ENCODE assay signal across 15 mouse cellular contexts in genomic region chr11:34284124-34284808, GRCm38 (mm10). TPM values are rescaled to one million over a fixed set of nuclear protein-coding genes. Genes with fewer than 3 reads are reported as not detected.
DNase-seq lines count a peak whose midpoint lies in the region; ATAC-seq lines count a peak whose summit lies in the region.
"Had no signal": no experiment of that assay in that cellular context is flagged by ENCODE, and none has a peak within 500 bp of the region (broad histone marks: within the 10 kb centered on the region; RNA-seq: fewer than 3 reads in every experiment).

No protein-coding gene starts in this region.

- H3K36me3 ChIP-seq in forebrain, embryonic 10.5 days (replicated peaks) = no peaks in the 10 kb centered on the region
- no peaks in the 10 kb centered on the region for H3K36me3 ChIP-seq in forebrain, embryonic 13.5 days (ENCODE audit: poor library complexity, severe bottlenecking)
- no peaks in the 10 kb centered on the region for H3K36me3 ChIP-seq in hindbrain, embryonic 12.5 days
- H3K36me3 ChIP-seq: embryonic facial prominence, embryonic 13.5 days; heart, embryonic 13.5 days; limb, embryonic 13.5 days had no signal

- no peak for ATAC-seq in forebrain, embryonic 13.5 days
- 0 out of 2 replicates have a peak, but pooled peaks have one; percentile 60 for ATAC-seq in hindbrain, embryonic 12.5 days (ENCODE audit: low FRiP score)

- H3K27me3 ChIP-seq in forebrain, embryonic 10.5 days (ENCODE audit: poor library complexity, severe bottlenecking) = peaks cover 94% of the 10 kb centered on the region
- peaks cover 16% of the 10 kb centered on the region for H3K27me3 ChIP-seq in forebrain, embryonic 13.5 days
- peaks cover 20% of the 10 kb centered on the region for H3K27me3 ChIP-seq in hindbrain, embryonic 12.5 days
- H3K27me3 ChIP-seq: limb, embryonic 13.5 days had no signal

- peak; percentile 19 for DNase-seq in forebrain, embryonic 10.5 days (ENCODE audit: extremely low spot score, low spot score)
- peak; percentile 9 to 11 for DNase-seq in kidney, postnatal 4 days
- no peak for DNase-seq in kidney, adult 8-10 months
- DNase-seq in retina, embryonic 14.5 days (ENCODE audit: low spot score) = peak; percentile 26
- DNase-seq in adrenal gland, postnatal 4 days (ENCODE audit: low spot score in 2 of 2) = no peak
- no peak for DNase-seq in heart, adult 18-20 months
- DNase-seq: cerebellum, adult 8-10 months; right cerebral cortex, postnatal 4 days; thymus, adult 2 months had no signal

- H3K9me3 ChIP-seq in forebrain, embryonic 10.5 days = no peaks in the 10 kb centered on the region
- H3K9me3 ChIP-seq in forebrain, embryonic 13.5 days (replicated peaks) = no peaks in the 10 kb centered on the region
- no peaks in the 10 kb centered on the region for H3K9me3 ChIP-seq in hindbrain, embryonic 12.5 days (replicated peaks)
- H3K9me3 ChIP-seq: embryonic facial prominence, embryonic 13.5 days; heart, embryonic 13.5 days; limb, embryonic 13.5 days had no signal

- no peak overlapping the region for H3K4me3 ChIP-seq in forebrain, embryonic 10.5 days
- H3K4me3 ChIP-seq in forebrain, embryonic 13.5 days = no peak overlapping the region
- no peak overlapping the region for H3K4me3 ChIP-seq in hindbrain, embryonic 12.5 days
- H3K4me3 ChIP-seq: embryonic facial prominence, embryonic 13.5 days; heart, embryonic 13.5 days; limb, embryonic 13.5 days had no signal

- 24% methylated on average over 13 of the region's 13 CpGs for WGBS in forebrain, embryonic 10.5 days
- 15% methylated on average over 13 of the region's 13 CpGs for WGBS in forebrain, embryonic 13.5 days
- 18% methylated on average over 13 of the region's 13 CpGs for WGBS in hindbrain, embryonic 12.5 days

- H3K4me1 ChIP-seq in forebrain, embryonic 10.5 days = peaks cover 24% of the 10 kb centered on the region
- peaks cover 10% of the 10 kb centered on the region for H3K4me1 ChIP-seq in forebrain, embryonic 13.5 days
- H3K4me1 ChIP-seq in hindbrain, embryonic 12.5 days = peaks cover 7% of the 10 kb centered on the region
- H3K4me1 ChIP-seq: embryonic facial prominence, embryonic 13.5 days; heart, embryonic 13.5 days had no signal

- no peak overlapping the region for H3K9ac ChIP-seq in forebrain, embryonic 13.5 days
- H3K9ac ChIP-seq in hindbrain, embryonic 12.5 days = no peak overlapping the region; the same call in 1 of the 2 replicates
- H3K9ac ChIP-seq: embryonic facial prominence, embryonic 13.5 days; heart, embryonic 13.5 days; limb, embryonic 13.5 days had no signal

- no peak overlapping the region for H3K4me2 ChIP-seq in forebrain, embryonic 13.5 days
- H3K4me2 ChIP-seq in hindbrain, embryonic 12.5 days (replicated peaks) = no peak overlapping the region
- H3K4me2 ChIP-seq: embryonic facial prominence, embryonic 13.5 days; heart, embryonic 13.5 days; limb, embryonic 13.5 days had no signal

- H3K27ac ChIP-seq in forebrain, embryonic 10.5 days = no peak overlapping the region
- no peak overlapping the region for H3K27ac ChIP-seq in forebrain, embryonic 13.5 days
- no peak overlapping the region for H3K27ac ChIP-seq in hindbrain, embryonic 12.5 days
- H3K27ac ChIP-seq: embryonic facial prominence, embryonic 13.5 days; heart, embryonic 13.5 days; limb, embryonic 13.5 days; macrophage had no signal

RNA-seq across cellular contexts. Expression of gene Fam196b, which starts 30.4 kb away (rescaled TPM):
- 0.36 TPM in 2 replicates for polyA plus RNA-seq in forebrain, embryonic 10.5 days (2016; fragmentation: Nextera tagmentation; extraction: Ambion mirVana)
- polyA plus RNA-seq in forebrain, embryonic 13.5 days (2015; fragmentation: Nextera tagmentation; extraction: Ambion mirVana) = 1.4 and 1.5 TPM in 2 replicates
- polyA plus RNA-seq in hindbrain, embryonic 12.5 days (2016; fragmentation: Nextera tagmentation; extraction: Ambion mirVana) = 2.7 TPM in 2 replicates
- under 1 TPM; 0.11 to 0.14 TPM for total RNA-seq in adrenal gland, postnatal 4 days (2021)
- total RNA-seq in heart, adult 18-20 months (2021) = not detected
- polyA plus RNA-seq: macrophage had no signal

Comparison
In these comparisons a context has a peak if more than half of its experiments do, and no peak if none do; other contexts are left out.
1. DNase-seq: peak in forebrain, embryonic 10.5 days (single experiment), kidney, postnatal 4 days (2 of 2) and retina, embryonic 14.5 days (single experiment); none in kidney, adult 8-10 months (0 of 2), adrenal gland, postnatal 4 days (0 of 2) and heart, adult 18-20 months (0 of 2).